Comparison of ENCODE assay signal across 8 mouse cellular contexts in the genomic region with DNA sequence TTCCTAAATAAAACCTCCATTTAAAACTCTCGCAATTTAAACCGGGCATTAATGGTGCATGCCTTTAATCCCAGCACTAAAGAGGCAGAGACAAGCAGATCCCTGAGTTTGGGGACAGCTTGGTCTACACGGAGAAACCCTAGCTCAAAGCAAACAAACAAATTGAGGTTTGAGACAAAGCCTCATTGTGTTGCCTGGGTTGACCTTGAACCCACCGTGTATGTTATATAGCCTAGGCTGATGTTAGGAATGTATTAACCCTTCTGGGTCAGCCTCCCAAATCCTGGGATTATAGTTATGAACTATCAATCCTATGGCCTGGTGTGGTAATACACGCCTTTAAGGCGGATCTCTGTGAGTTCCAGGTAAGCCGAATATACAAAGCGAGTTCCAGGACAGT. TPM values are rescaled to one million over a fixed set of nuclear protein-coding genes. Genes with fewer than 3 reads are reported as not detected.
A peak's percentile ranks its signal among the peaks of the same experiment; 100 is the strongest.
DNase-seq lines count a peak whose midpoint lies in the region; ATAC-seq lines count a peak whose summit lies in the region.

No protein-coding gene starts in this region.

- peak overlapping the region; percentile 96 for H3K27ac ChIP-seq in embryonic facial prominence, embryonic 10.5 days (replicated peaks)
- H3K27ac ChIP-seq in intestine, embryonic 15.5 days: peak overlapping the region; percentile 71
- H3K27ac ChIP-seq in neural tube, embryonic 12.5 days: peak overlapping the region; percentile 66

- peak overlapping the region; percentile 94 for H3K4me3 ChIP-seq in embryonic facial prominence, embryonic 10.5 days
- H3K4me3 ChIP-seq in intestine, embryonic 15.5 days (replicated peaks): peak overlapping the region; percentile 90
- peak overlapping the region; percentile 78 for H3K4me3 ChIP-seq in neural tube, embryonic 12.5 days

- intact Hi-C loops in left cerebral cortex, postnatal 10 days (cut with DNase I): no loop called here

- H3K4me1 ChIP-seq in embryonic facial prominence, embryonic 10.5 days: peaks cover 23% of the 10 kb centered on the region
- H3K4me1 ChIP-seq in intestine, embryonic 15.5 days (replicated peaks): no peaks in the 10 kb centered on the region; the same call in 1 of the 2 replicates
- H3K4me1 ChIP-seq in neural tube, embryonic 12.5 days: peaks cover 9% of the 10 kb centered on the region

- peak overlapping the region; percentile 61 for H3K4me2 ChIP-seq in intestine, embryonic 15.5 days (replicated peaks)
- H3K4me2 ChIP-seq in neural tube, embryonic 12.5 days (replicated peaks): peak overlapping the region; percentile 91

- 38% methylated on average over 8 of the region's 8 CpGs for WGBS in embryonic facial prominence, embryonic 10.5 days
- WGBS in intestine, embryonic 15.5 days: 32% methylated on average over 8 of the region's 8 CpGs
- 43% methylated on average over 8 of the region's 8 CpGs for WGBS in neural tube, embryonic 12.5 days

- peak overlapping the region; percentile 52 for H3K9ac ChIP-seq in intestine, embryonic 15.5 days
- H3K9ac ChIP-seq in neural tube, embryonic 12.5 days: peak overlapping the region; percentile 94

- peak; percentile 10 for ATAC-seq in intestine, embryonic 15.5 days
- peak; percentile 11; the same call in 1 of the 2 replicates for ATAC-seq in neural tube, embryonic 12.5 days (ENCODE audit: low FRiP score, low read depth)

- H3K9me3 ChIP-seq in embryonic facial prominence, embryonic 10.5 days: no peaks in the 10 kb centered on the region
- no peaks in the 10 kb centered on the region for H3K9me3 ChIP-seq in intestine, embryonic 15.5 days
- no peaks in the 10 kb centered on the region for H3K9me3 ChIP-seq in neural tube, embryonic 12.5 days

- H3K36me3 ChIP-seq in embryonic facial prominence, embryonic 10.5 days (replicated peaks): peaks cover 20% of the 10 kb centered on the region
- no peaks in the 10 kb centered on the region for H3K36me3 ChIP-seq in intestine, embryonic 15.5 days
- no peaks in the 10 kb centered on the region for H3K36me3 ChIP-seq in neural tube, embryonic 12.5 days

- H3K27me3 ChIP-seq in embryonic facial prominence, embryonic 10.5 days (replicated peaks; ENCODE audit: low read depth, poor library complexity, severe bottlenecking): no peaks in the 10 kb centered on the region
- H3K27me3 ChIP-seq in intestine, embryonic 15.5 days (replicated peaks): no peaks in the 10 kb centered on the region
- H3K27me3 ChIP-seq in neural tube, embryonic 12.5 days (replicated peaks): no peaks in the 10 kb centered on the region

- DNase-seq in kidney, postnatal 14 days: peak; percentile 8
- no peak for DNase-seq in kidney, postnatal 10 days
- peak; percentile 22 for DNase-seq in embryonic facial prominence, embryonic 10.5 days (ENCODE audit: low spot score)
- DNase-seq in left cerebral cortex, postnatal 10 days (ENCODE audit: extremely low spot score in 1 of 2, low spot score in 2 of 2): no peak
- DNase-seq in yolk sac, embryonic 10.5 days (ENCODE audit: low spot score): no peak
- DNase-seq in frontal cortex, postnatal 36 days (ENCODE audit: low spot score in 2 of 2): no peak

RNA-seq across cellular contexts. Expression of a gene that starts 0.6 kb away (rescaled TPM):
- 494 and 506 TPM in 2 replicates for polyA plus RNA-seq in embryonic facial prominence, embryonic 10.5 days (2016; fragmentation: Nextera tagmentation; extraction: Ambion mirVana)
- 304 and 336 TPM in 2 replicates for polyA plus RNA-seq in intestine, embryonic 15.5 days (2015; fragmentation: Nextera tagmentation; extraction: Ambion mirVana)
- polyA plus RNA-seq in neural tube, embryonic 12.5 days (2016; fragmentation: Nextera tagmentation; extraction: Ambion mirVana): 386 and 402 TPM in 2 replicates
- total RNA-seq in left cerebral cortex, postnatal 10 days (2021): 10 to 100 TPM; 87.1 to 92.8 TPM

Comparison
In these comparisons a context has a peak if more than half of its experiments do, and no peak if none do; other contexts are left out.
1. DNase-seq: peak in kidney, postnatal 14 days (single experiment) and embryonic facial prominence, embryonic 10.5 days (single experiment); none in kidney, postnatal 10 days (single experiment), left cerebral cortex, postnatal 10 days (0 of 2), yolk sac, embryonic 10.5 days (single experiment) and frontal cortex, postnatal 36 days (0 of 2).
2. Peak in every context shown above with its lines, with median percentiles within 50 percentile points of each other: H3K27ac ChIP-seq and H3K4me3 ChIP-seq.